Mouse (Mus musculus): ENCODE data around the gene 2610008E11Rik.

GRCm38 (mm10) chr10:79086577-79086976 lies 10.8 kb downstream of the 2610008E11Rik start:
- TF ChIP-seq POLR2A (IDR thresholded peaks at IDR 0.05; ENCODE audit: low read depth, low read length): no peak
- TF ChIP-seq CTCF (conservative IDR thresholded peaks at IDR 0.05; ENCODE audit: insufficient read depth, insufficient read length, low read depth, low read length): no peak

Data from kidney, adult 2 months (tissue).